Mouse (Mus musculus) adrenal gland (tissue): ENCODE data around the gene Rtkn.

Experiments used
- intact Hi-C: fragments of 180-260 bp; cut with DNase I; formaldehyde crosslinking; loops from one replicate; pipeline ENCODE4 v1.15.1; 2025
- long read RNA-seq, 2 experiments: library from polyadenylated mRNA; unstranded; transcript quantifications; one replicate each; pipeline ENCODE4 v2.0.0; 2020; ENCODE audit warnings: borderline replicate concordance in 1 of 2; ENCODE audit not compliant: insufficient replicate concordance in 1 of 2

The Rtkn gene
- long read RNA-seq, experiment 1, partial matches to known transcripts = 5 of 13 reads
- long read RNA-seq, experiment 1, other reads (novel, unspliced or antisense) = 2 of 13 reads
- long read RNA-seq, experiment 2, partial matches to known transcripts = 1 of 5 reads
- long read RNA-seq, experiment 2, other reads (novel, unspliced or antisense) = 0 of 5 reads

GRCm38 (mm10) chr6:83134951-83135513 is at the start of gene Rtkn:
Rtkn (plus strand) TSS chr6:83135463.
- intact Hi-C loops = no loop called here

- intact Hi-C loops = no loop called here
Observed at GRCm38 (mm10) chr6:83086121-83087035, 48.9 kb upstream of the Rtkn start, which contains the start of gene Lbx2. Lbx2 (plus strand) TSS chr6:83086367.

- intact Hi-C loops = no loop called here
Observed at GRCm38 (mm10) chr6:83087205-83087925, 47.9 kb upstream of the Rtkn start.

- intact Hi-C loops = no loop called here
Observed at GRCm38 (mm10) chr6:83087926-83088260, 47.4 kb upstream of the Rtkn start.

- intact Hi-C loops = no loop called here
Observed at GRCm38 (mm10) chr6:83092416-83093127, 42.7 kb upstream of the Rtkn start.

GRCm38 (mm10) chr6:83095968-83096367 is 39.3 kb upstream of the Rtkn start:
- intact Hi-C loops = no loop called here

- intact Hi-C loops = no loop called here
Observed at GRCm38 (mm10) chr6:83098411-83098810, 36.9 kb upstream of the Rtkn start.

GRCm38 (mm10) chr6:83101316-83101687 is 34.0 kb upstream of the Rtkn start, which contains the start of the genes Ccdc142 and Gm42688:
Ccdc142 (plus strand) TSS chr6:83101601.
Gm42688 (plus strand) TSS chr6:83101617.
- intact Hi-C loops = loop anchor here (2.0 kb wide), 1 partner anchor 105 kb away; no protein-coding TSS in a partner anchor

- intact Hi-C loops = loop anchor here (2.0 kb wide), 1 partner anchor 105 kb away; no protein-coding TSS in a partner anchor
Observed at GRCm38 (mm10) chr6:83101688-83102556, 33.3 kb upstream of the Rtkn start.

- intact Hi-C loops = no loop called here
Observed at GRCm38 (mm10) chr6:83103130-83103650, 32.1 kb upstream of the Rtkn start.

- intact Hi-C loops = no loop called here
Observed at GRCm38 (mm10) chr6:83104158-83104557, 31.1 kb upstream of the Rtkn start.

- intact Hi-C loops = no loop called here
Observed at GRCm38 (mm10) chr6:83107566-83108400, 27.5 kb upstream of the Rtkn start.

- intact Hi-C loops = no loop called here
Observed at GRCm38 (mm10) chr6:83108762-83109668, 26.2 kb upstream of the Rtkn start, which contains the start of gene Mrpl53. Mrpl53 (plus strand) TSS chr6:83109040.

GRCm38 (mm10) chr6:83111510-83112136 is 23.6 kb upstream of the Rtkn start:
- intact Hi-C loops = loop anchor here (5.0 kb wide), 1 partner anchor 34 kb away; the partner anchor contains the start of gene Pcgf1

GRCm38 (mm10) chr6:83115011-83115671 is 20.1 kb upstream of the Rtkn start, which contains the start of gene Mogs:
Mogs (plus strand) TSS chr6:83115496.
- intact Hi-C loops = no loop called here

- intact Hi-C loops = no loop called here
Observed at GRCm38 (mm10) chr6:83115682-83116372, 19.4 kb upstream of the Rtkn start.
